Mouse (Mus musculus): Measurements from ENCODE around the gene Tmem8.
A peak's percentile ranks its signal among the peaks of the same experiment; 100 is the strongest.

- peak; percentile 98 for TF ChIP-seq CTCF (IDR thresholded peaks at IDR 0.05; ENCODE audit: control insufficient read depth, insufficient read depth, insufficient read length)
- no peak for TF ChIP-seq MAX (IDR thresholded peaks at IDR 0.05)
- no peak for TF ChIP-seq USF1 (IDR thresholded peaks at IDR 0.05; ENCODE audit: low read depth)
- TF ChIP-seq CEBPB (IDR thresholded peaks at IDR 0.05; ENCODE audit: low read depth) = no peak
- no peak for TF ChIP-seq FOSL1 (IDR thresholded peaks at IDR 0.05; ENCODE audit: insufficient read depth, low read length, poor library complexity, severe bottlenecking)
These were observed 6.9 kb downstream of the Tmem8 start for GRCm38 (mm10) chr17:26119766-26120710.

All from C2C12 (cell line).